Mouse (Mus musculus): ENCODE data around the gene Trim69.

The Trim69 gene

GRCm38 (mm10) chr2:122153681-122154365 is 6.7 kb upstream of the Trim69 start:
- no peak for DNase-seq

GRCm38 (mm10) chr2:122154479-122154878 is 6.0 kb upstream of the Trim69 start:
- DNase-seq = no peak

GRCm38 (mm10) chr2:122155292-122155691 is 5.2 kb upstream of the Trim69 start:
- DNase-seq = no peak

- DNase-seq = peak; percentile 23
Observed at GRCm38 (mm10) chr2:122156051-122156700, 4.3 kb upstream of the Trim69 start.

GRCm38 (mm10) chr2:122157561-122157960 is 2.9 kb upstream of the Trim69 start:
- no peak for DNase-seq

GRCm38 (mm10) chr2:122158362-122158802 is 2.1 kb upstream of the Trim69 start:
- no peak for DNase-seq

- peak; percentile 47 for DNase-seq
Observed at GRCm38 (mm10) chr2:122159667-122160066, 833 bp upstream of the Trim69 start.

- no peak for DNase-seq
Observed at GRCm38 (mm10) chr2:122161542-122161941, 1.0 kb downstream of the Trim69 start.

GRCm38 (mm10) chr2:122162529-122162928 is 2.0 kb downstream of the Trim69 start:
- DNase-seq = no peak

GRCm38 (mm10) chr2:122163430-122164195 is 3.1 kb downstream of the Trim69 start:
- DNase-seq = peak; percentile 37

GRCm38 (mm10) chr2:122164293-122164692 is 3.8 kb downstream of the Trim69 start:
- no peak for DNase-seq

- DNase-seq = no peak
Observed at GRCm38 (mm10) chr2:122171292-122171691, 10.8 kb downstream of the Trim69 start.

- DNase-seq = no peak
Observed at GRCm38 (mm10) chr2:122172188-122172587, 11.7 kb downstream of the Trim69 start.

- peak; percentile 49 for DNase-seq
Observed at GRCm38 (mm10) chr2:122180051-122180822, 19.7 kb downstream of the Trim69 start.

GRCm38 (mm10) chr2:122185086-122185485 is 24.6 kb downstream of the Trim69 start:
- DNase-seq = no peak

GRCm38 (mm10) chr2:122186106-122186505 is 25.6 kb downstream of the Trim69 start, which contains the start of the genes Patl2 and Terb2:
Patl2 (minus strand) TSS chr2:122186189.
Terb2 (plus strand) TSS chr2:122186272.
- no peak for DNase-seq

GRCm38 (mm10) chr2:122186751-122187150 is 26.3 kb downstream of the Trim69 start:
- DNase-seq = no peak

- DNase-seq = no peak
Observed at GRCm38 (mm10) chr2:122191849-122192248, 31.3 kb downstream of the Trim69 start.

GRCm38 (mm10) chr2:122194509-122194929 is 34.0 kb downstream of the Trim69 start:
- DNase-seq = no peak

- no peak for DNase-seq
Observed at GRCm38 (mm10) chr2:122201501-122201900, 41.0 kb downstream of the Trim69 start.

- no peak for DNase-seq
Observed at GRCm38 (mm10) chr2:122206440-122207107, 46.1 kb downstream of the Trim69 start.
